Mouse (Mus musculus) intestine, embryonic 14.5 days (tissue): ENCODE data around the gene Hax1. TPM values are rescaled to one million over a fixed set of nuclear protein-coding genes. Genes with fewer than 3 reads are reported as not detected.

Source experiments
- ATAC-seq: fragments of 200-750 bp; cut with Nextera tagmentation; replicated peaks from 2 replicates; pipeline ENCODE4 v1.8.0; 2017; ENCODE audit warnings: low read depth, moderate number of reproducible peaks, moderate TSS enrichment, moderate library complexity; ENCODE audit not compliant: low FRiP score, low TSS enrichment
- DNase-seq: peaks from one replicate; pipeline ENCODE4 v3.0.0-alpha.2; 2018; ENCODE audit warnings: low spot score
- H3K27ac ChIP-seq: fragments of 300-500 bp; sonication (generic); 2 replicates; pipeline ENCODE4 v1.5.1; 2014; ENCODE audit warnings: low read depth, mild to moderate bottlenecking, control low read depth
- H3K27me3 ChIP-seq: fragments of 300-500 bp; sonication (generic); replicated peaks from 2 replicates; pipeline ENCODE4 v1.6.1; 2014; ENCODE audit warnings: low read length, control low read depth; ENCODE audit not compliant: control insufficient read depth, insufficient read depth
- H3K36me3 ChIP-seq: fragments of 300-500 bp; sonication (generic); 2 replicates; pipeline ENCODE4 v1.6.1; 2014; ENCODE audit warnings: low read length, control low read depth; ENCODE audit not compliant: control insufficient read depth, insufficient read depth
- H3K4me1 ChIP-seq: fragments of 300-500 bp; sonication (generic); replicated peaks from 2 replicates; pipeline ENCODE4 v1.6.1; 2014; ENCODE audit warnings: low read length, control low read depth, mixed read lengths; ENCODE audit not compliant: control insufficient read depth, insufficient read depth
- H3K4me2 ChIP-seq: fragments of 300-500 bp; sonication (generic); 2 replicates; pipeline ENCODE4 v1.6.1; 2014; ENCODE audit warnings: low read length
- H3K4me3 ChIP-seq: fragments of 300-500 bp; sonication (generic); 2 replicates; pipeline ENCODE4 v1.5.1; 2014; ENCODE audit warnings: low read depth, low read length, control low read depth, mixed read lengths
- H3K9ac ChIP-seq: fragments of 300-500 bp; sonication (generic); 2 replicates; pipeline ENCODE4 v1.6.1; 2014; ENCODE audit warnings: mild to moderate bottlenecking, low read length
- H3K9me3 ChIP-seq: fragments of 300-500 bp; sonication (generic); 2 replicates; pipeline ENCODE4 v1.6.1; 2016; ENCODE audit warnings: low read length, control low read depth; ENCODE audit not compliant: control insufficient read depth
- whole genome bisulfite sequencing: fragments of 180-500 bp; shearing (Covaris S2); extraction: QIAGEN DNeasy Blood & Tissue Kit; methylation state at CpG from one replicate; pipeline ENCODE4 v1.1.7; 2014; 5-methylcytosine and 5-hydroxymethylcytosine counted together
- polyA plus RNA-seq: library from polyadenylated mRNA; unstranded; fragments of >200 nt; fragmentation: Nextera tagmentation; extraction: Ambion mirVana; gene quantifications from 2 replicates; pipeline ENCODE4 v1.2.1, GENCODE M21; 2014

Hax1 gene
- polyA plus RNA-seq, result 121 and 126 TPM in 2 replicates

GRCm38 (mm10) chr3:89998612-89999054 lies at the start of gene Hax1:
Gene Hax1 (minus strand): TSS chr3:89998780.
- DNase-seq (peak; percentile 95), ATAC-seq (peak; percentile 88)
- H3K9me3 ChIP-seq, result no peaks in the 10 kb centered on the region
- H3K4me1 ChIP-seq, result peaks cover 8% of the 10 kb centered on the region
- peak within 1 kb of the TSS; percentile 92 for H3K4me2 ChIP-seq
- H3K9ac ChIP-seq, result peak within 1 kb of the TSS; percentile 83
- under 1% methylated on average over 26 of the region's 26 CpGs for WGBS
- peak within 1 kb of the TSS; percentile 87 for H3K27ac ChIP-seq
- no peaks in the 10 kb centered on the region for H3K27me3 ChIP-seq
- H3K36me3 ChIP-seq, result peaks cover 63% of the 10 kb centered on the region
- peak within 1 kb of the TSS; percentile 56 for H3K4me3 ChIP-seq

GRCm38 (mm10) chr3:90036263-90036662 lies 37.7 kb upstream of the Hax1 start:
- Histone ChIP-seq H3K36me3 (peaks cover 92% of the 10 kb centered on the region), H3K4me2 (no peak overlapping the region), H3K27ac (no peak overlapping the region), H3K27me3 (no peaks in the 10 kb centered on the region), H3K4me1 (no peaks in the 10 kb centered on the region), H3K9me3 (no peaks in the 10 kb centered on the region), H3K9ac (no peak overlapping the region), H3K4me3 (no peak overlapping the region)
- no peak for ATAC-seq
- DNase-seq, result no peak
- WGBS, result 97% methylated on average over 1 of the region's 1 CpGs

DNA sequence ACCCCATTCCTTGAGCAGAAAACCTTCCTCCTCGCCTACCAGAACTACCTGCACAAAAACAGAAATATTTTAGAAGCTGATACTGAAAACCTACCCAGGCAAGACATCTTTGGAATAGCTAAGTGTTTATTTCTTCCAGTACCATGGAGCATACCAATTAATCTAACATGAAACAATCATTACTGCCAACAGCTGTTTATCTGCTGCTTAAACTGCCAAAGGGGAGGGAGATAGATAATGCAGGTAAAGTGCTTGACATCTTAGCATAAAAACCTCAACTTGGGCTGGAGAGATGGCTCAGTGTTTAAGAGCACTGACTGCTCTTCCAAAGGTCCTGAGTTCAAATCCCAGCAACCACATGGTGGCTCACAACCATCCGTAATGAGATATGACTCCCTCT lies 36.1 kb upstream of the Hax1 start:
- no peaks in the 10 kb centered on the region for H3K9me3 ChIP-seq
- H3K4me2 ChIP-seq, result no peak overlapping the region
- no peaks in the 10 kb centered on the region for H3K4me1 ChIP-seq
- H3K27ac ChIP-seq, result no peak overlapping the region
- WGBS, result 93% methylated on average over 2 of the region's 2 CpGs
- no peak overlapping the region for H3K9ac ChIP-seq
- ATAC-seq (no peak), DNase-seq (no peak)
- H3K4me3 ChIP-seq, result no peak overlapping the region
- no peaks in the 10 kb centered on the region for H3K27me3 ChIP-seq
- peaks cover 93% of the 10 kb centered on the region for H3K36me3 ChIP-seq

GRCm38 (mm10) chr3:90016626-90017025 lies 18.0 kb upstream of the Hax1 start:
- DNase-seq, result no peak
- Histone ChIP-seq H3K27me3 (no peaks in the 10 kb centered on the region), H3K36me3 (peaks cover 100% of the 10 kb centered on the region), H3K9ac (no peak overlapping the region), H3K4me1 (no peaks in the 10 kb centered on the region), H3K27ac (no peak overlapping the region), H3K9me3 (no peaks in the 10 kb centered on the region), H3K4me2 (no peak overlapping the region), H3K4me3 (no peak overlapping the region)
- WGBS, result 94% methylated on average over 4 of the region's 4 CpGs
- ATAC-seq, result no peak

- H3K9ac ChIP-seq, result no peak overlapping the region
- no peak for DNase-seq
- H3K36me3 ChIP-seq, result peaks cover 99% of the 10 kb centered on the region
- H3K4me2 ChIP-seq, result no peak overlapping the region
- no peaks in the 10 kb centered on the region for H3K9me3 ChIP-seq
- 79% methylated on average over 2 of the region's 2 CpGs for WGBS
- no peak overlapping the region for H3K27ac ChIP-seq
- no peak overlapping the region for H3K4me3 ChIP-seq
- no peaks in the 10 kb centered on the region for H3K4me1 ChIP-seq
- no peaks in the 10 kb centered on the region for H3K27me3 ChIP-seq
- no peak for ATAC-seq
These were observed 11.7 kb upstream of the Hax1 start for GRCm38 (mm10) chr3:90010291-90010690.

DNA sequence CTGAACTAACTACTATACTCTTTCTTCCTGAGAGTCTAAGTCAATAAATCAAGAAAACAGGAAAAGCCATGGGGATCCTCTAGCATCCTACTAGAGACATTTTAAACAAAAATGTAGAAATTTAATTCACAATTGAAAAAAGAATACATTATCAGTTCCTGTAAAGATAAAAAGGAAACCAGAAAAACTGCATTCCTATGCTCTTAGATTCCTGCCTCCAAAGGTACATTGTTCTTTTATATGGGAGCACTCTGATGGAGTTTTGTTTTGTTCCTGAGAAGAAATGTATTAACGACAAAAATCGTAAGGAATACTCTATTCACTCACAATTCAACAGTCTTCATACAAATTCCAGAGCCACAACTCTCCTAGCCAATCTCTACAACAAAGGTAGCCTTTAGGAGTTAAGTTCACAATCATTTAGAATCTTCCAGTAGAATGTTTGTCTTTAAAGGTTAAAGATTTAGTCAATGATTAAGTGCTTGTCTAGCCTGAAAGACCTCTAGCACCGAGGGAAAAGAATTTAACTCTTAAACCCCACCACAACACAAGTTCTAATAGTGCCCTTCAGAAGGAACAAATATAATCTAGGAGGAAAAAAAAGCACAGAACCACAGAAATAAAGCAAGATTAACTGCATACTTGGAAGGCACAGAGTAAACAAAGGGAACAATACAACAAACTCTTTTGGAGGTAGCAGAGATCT lies 5.7 kb upstream of the Hax1 start:
- 43% methylated on average over 3 of the region's 3 CpGs for WGBS
- H3K4me1 ChIP-seq, result peaks cover 4% of the 10 kb centered on the region
- H3K27ac ChIP-seq, result peak overlapping the region; percentile 28; the same call in 1 of the 2 replicates
- H3K4me2 ChIP-seq, result peak overlapping the region; percentile 25; the same call in 1 of the 2 replicates
- no peaks in the 10 kb centered on the region for H3K27me3 ChIP-seq
- no peak overlapping the region for H3K9ac ChIP-seq
- ATAC-seq, result no peak
- no peak for DNase-seq
- peaks cover 94% of the 10 kb centered on the region for H3K36me3 ChIP-seq
- no peaks in the 10 kb centered on the region for H3K9me3 ChIP-seq
- H3K4me3 ChIP-seq, result no peak overlapping the region

DNA sequence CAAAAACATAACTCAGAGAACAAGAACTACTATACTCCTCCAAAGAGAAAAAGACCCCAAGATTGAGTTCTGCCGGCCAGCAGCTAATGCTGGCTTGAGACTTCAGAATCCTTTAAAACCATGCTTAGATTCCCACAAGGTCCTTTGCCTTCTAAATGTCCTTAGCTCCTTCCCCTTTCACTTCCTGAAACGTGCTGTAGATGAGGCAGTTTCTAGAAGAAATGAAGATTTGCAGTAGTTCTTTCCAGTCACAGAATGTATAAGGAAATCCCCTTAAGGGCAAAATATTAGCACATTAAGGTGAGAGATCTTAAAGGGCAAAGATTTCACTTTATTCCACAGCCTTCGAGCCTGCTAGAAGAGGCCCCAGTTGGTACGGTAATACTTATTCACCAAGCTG lies 1.2 kb upstream of the Hax1 start:
- peak overlapping the region; percentile 87 for H3K27ac ChIP-seq
- ATAC-seq (no peak), DNase-seq (no peak)
- 82% methylated on average over 4 of the region's 4 CpGs for WGBS
- H3K4me1 ChIP-seq, result peaks cover 8% of the 10 kb centered on the region
- no peak overlapping the region for H3K4me2 ChIP-seq
- H3K4me3 ChIP-seq, result no peak overlapping the region
- H3K9ac ChIP-seq, result no peak overlapping the region
- H3K36me3 ChIP-seq, result peaks cover 68% of the 10 kb centered on the region
- no peaks in the 10 kb centered on the region for H3K9me3 ChIP-seq
- no peaks in the 10 kb centered on the region for H3K27me3 ChIP-seq

DNA sequence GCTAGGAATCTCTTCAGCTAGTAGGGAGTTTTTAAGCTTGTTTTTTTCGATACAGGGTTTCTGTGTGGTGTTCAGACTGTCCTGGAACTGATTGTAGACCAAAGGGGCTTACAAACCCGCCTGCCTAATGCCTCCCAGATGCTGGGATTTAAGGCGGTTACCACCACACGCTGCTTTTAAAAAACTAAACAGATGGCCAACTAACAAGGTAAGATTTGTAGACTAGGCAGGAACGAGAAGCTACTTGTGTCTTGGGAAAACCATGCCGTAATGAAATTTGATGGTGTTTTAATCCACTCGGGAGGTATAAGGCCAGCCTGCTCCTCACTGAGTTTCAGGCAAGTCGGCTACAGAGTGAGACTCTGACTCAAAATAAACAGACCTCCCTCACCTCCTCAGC lies 510 bp upstream of the Hax1 start:
- no peaks in the 10 kb centered on the region for H3K9me3 ChIP-seq
- H3K27ac ChIP-seq, result peak overlapping the region; percentile 87
- H3K36me3 ChIP-seq, result peaks cover 67% of the 10 kb centered on the region
- H3K4me3 ChIP-seq, result peak overlapping the region; percentile 56
- WGBS, result 16% methylated on average over 8 of the region's 8 CpGs
- DNase-seq, result peak; percentile 67
- H3K27me3 ChIP-seq, result no peaks in the 10 kb centered on the region
- H3K9ac ChIP-seq, result peak overlapping the region; percentile 83
- ATAC-seq, result no peak
- peak overlapping the region; percentile 92 for H3K4me2 ChIP-seq
- H3K4me1 ChIP-seq, result peaks cover 8% of the 10 kb centered on the region
